Mouse (Mus musculus) naive thymus-derived CD4-positive, alpha-beta T cell, adult 2 months (primary cell): ENCODE measurements around the gene Ltbp3.

Experiments
- DNase-seq: peaks from one replicate; pipeline ENCODE4 v3.0.0-alpha.2; 2011; ENCODE audit warnings: low read depth

The Ltbp3 gene

GRCm38 (mm10) chr19:5756321-5756985 lies 15.7 kb downstream of the Ltbp3 start:
- no peak for DNase-seq

GRCm38 (mm10) chr19:5756991-5757636 lies 16.4 kb downstream of the Ltbp3 start:
- DNase-seq = no peak

- no peak for DNase-seq
Measured at GRCm38 (mm10) chr19:5758878-5759403, 18.2 kb downstream of the Ltbp3 start.

GRCm38 (mm10) chr19:5763163-5763562 lies 22.5 kb downstream of the Ltbp3 start:
- DNase-seq = no peak

GRCm38 (mm10) chr19:5767271-5767670 lies 26.6 kb downstream of the Ltbp3 start:
- no peak for DNase-seq

- no peak for DNase-seq
Measured at GRCm38 (mm10) chr19:5770311-5770710, 29.6 kb downstream of the Ltbp3 start.

- peak; percentile 94 for DNase-seq
Measured at GRCm38 (mm10) chr19:5770925-5771860, 30.5 kb downstream of the Ltbp3 start, which contains the start of gene Scyl1. TSS of gene Scyl1 (minus strand) at chr19:5771419.

- no peak for DNase-seq
Measured at GRCm38 (mm10) chr19:5777387-5778032, 36.8 kb downstream of the Ltbp3 start.

GRCm38 (mm10) chr19:5778312-5778711 lies 37.6 kb downstream of the Ltbp3 start:
- no peak for DNase-seq

GRCm38 (mm10) chr19:5780203-5780602 lies 39.5 kb downstream of the Ltbp3 start:
- DNase-seq = no peak

GRCm38 (mm10) chr19:5781532-5781931 lies 40.8 kb downstream of the Ltbp3 start:
- DNase-seq = no peak

GRCm38 (mm10) chr19:5782121-5782520 lies 41.4 kb downstream of the Ltbp3 start:
- no peak for DNase-seq

GRCm38 (mm10) chr19:5784958-5785577 lies 44.4 kb downstream of the Ltbp3 start:
- no peak for DNase-seq

- peak; percentile 95 for DNase-seq
Measured at GRCm38 (mm10) chr19:5786441-5787114, 45.9 kb downstream of the Ltbp3 start.

GRCm38 (mm10) chr19:5787128-5787635 lies 46.5 kb downstream of the Ltbp3 start:
- peak; percentile 94 for DNase-seq

- DNase-seq = no peak
Measured at GRCm38 (mm10) chr19:5787920-5788319, 47.2 kb downstream of the Ltbp3 start.

- DNase-seq = no peak
Measured at GRCm38 (mm10) chr19:5788620-5789019, 47.9 kb downstream of the Ltbp3 start.

- no peak for DNase-seq
Measured at GRCm38 (mm10) chr19:5789066-5789465, 48.4 kb downstream of the Ltbp3 start.

- no peak for DNase-seq
Measured at GRCm38 (mm10) chr19:5791329-5791728, 50.6 kb downstream of the Ltbp3 start.

GRCm38 (mm10) chr19:5793116-5793515 lies 52.4 kb downstream of the Ltbp3 start:
- DNase-seq = peak; percentile 87
